Mouse (Mus musculus) liver, embryonic 12.5 days (tissue): ENCODE data around the gene Dnajc6. TPM values are rescaled to one million over a fixed set of nuclear protein-coding genes. Genes with fewer than 3 reads are reported as not detected.

Experiments used
- ATAC-seq: fragments of 200-750 bp; cut with Nextera tagmentation; 2 replicates; pipeline ENCODE4 v1.8.0; 2017; ENCODE audit warnings: moderate number of reproducible peaks, mild to moderate bottlenecking, moderate library complexity
- H3K27ac ChIP-seq: fragments of 300-500 bp; sonication (generic); 2 replicates; pipeline ENCODE4 v1.5.1; 2016; ENCODE audit warnings: mild to moderate bottlenecking
- H3K27me3 ChIP-seq: fragments of 300-500 bp; sonication (generic); replicated peaks from 2 replicates; pipeline ENCODE4 v1.6.1; 2016; ENCODE audit warnings: mild to moderate bottlenecking, moderate library complexity
- H3K36me3 ChIP-seq: fragments of 300-500 bp; sonication (generic); 2 replicates; pipeline ENCODE4 v1.6.1; 2016; ENCODE audit warnings: mild to moderate bottlenecking, moderate library complexity
- H3K4me1 ChIP-seq: fragments of 300-500 bp; sonication (generic); 2 replicates; pipeline ENCODE4 v1.6.1; 2016
- H3K4me2 ChIP-seq: fragments of 300-500 bp; sonication (generic); 2 replicates; pipeline ENCODE4 v1.6.1; 2016; ENCODE audit warnings: mild to moderate bottlenecking, moderate library complexity
- H3K4me3 ChIP-seq: fragments of 300-500 bp; sonication (generic); 2 replicates; pipeline ENCODE4 v1.5.1; 2016; ENCODE audit warnings: mild to moderate bottlenecking, moderate library complexity
- H3K9ac ChIP-seq: fragments of 300-500 bp; sonication (generic); 2 replicates; pipeline ENCODE4 v1.6.1; 2016; ENCODE audit warnings: mild to moderate bottlenecking, moderate library complexity
- H3K9me3 ChIP-seq: fragments of 300-500 bp; sonication (generic); replicated peaks from 2 replicates; pipeline ENCODE4 v1.6.1; 2016; ENCODE audit warnings: mild to moderate bottlenecking, moderate library complexity
- WGBS: fragments of 180-500 bp; shearing (Covaris S2); methylation state at CpG from one replicate; pipeline ENCODE4 v1.1.7; 2016; ENCODE audit not compliant: insufficient replicate concordance; 5-methylcytosine and 5-hydroxymethylcytosine counted together
- polyA plus RNA-seq: library from polyadenylated mRNA; unstranded; fragments of >200 nt; fragmentation: Nextera tagmentation; extraction: Ambion mirVana; gene quantifications from 2 replicates; pipeline ENCODE4 v1.2.1, GENCODE M21; 2016

The Dnajc6 gene
- polyA plus RNA-seq, 1 experiment from 2014 or later = 0.10 TPM

DNA sequence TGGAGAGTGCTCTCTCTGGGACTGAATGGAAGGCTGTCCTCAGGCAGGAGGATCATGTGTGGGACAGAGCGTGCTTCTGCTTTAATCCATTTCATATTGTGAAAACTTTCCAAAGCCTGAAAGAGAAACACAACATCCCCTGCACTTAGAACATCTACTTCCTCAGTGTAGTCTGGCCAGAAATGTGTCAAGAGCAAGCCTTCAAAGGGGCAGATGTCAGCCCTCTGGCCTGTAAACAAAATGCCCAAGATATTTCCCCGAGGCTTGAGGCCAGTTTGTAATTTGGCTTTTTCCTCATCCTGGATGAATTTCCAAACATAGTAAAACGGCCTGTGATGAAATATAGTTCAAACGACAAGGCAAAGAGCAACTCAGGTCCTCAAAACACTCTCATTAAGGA, 179.3 kb downstream of the Dnajc6 start:
- no peaks in the 10 kb centered on the region for H3K4me1 ChIP-seq
- H3K27ac ChIP-seq = no peak overlapping the region
- no peak for ATAC-seq
- no peaks in the 10 kb centered on the region for H3K9me3 ChIP-seq
- no peak overlapping the region for H3K9ac ChIP-seq
- no peaks in the 10 kb centered on the region for H3K27me3 ChIP-seq
- no peaks in the 10 kb centered on the region for H3K36me3 ChIP-seq
- H3K4me3 ChIP-seq = no peak overlapping the region
- no peak overlapping the region for H3K4me2 ChIP-seq
- WGBS = 51% methylated on average over 4 of the region's 4 CpGs

DNA sequence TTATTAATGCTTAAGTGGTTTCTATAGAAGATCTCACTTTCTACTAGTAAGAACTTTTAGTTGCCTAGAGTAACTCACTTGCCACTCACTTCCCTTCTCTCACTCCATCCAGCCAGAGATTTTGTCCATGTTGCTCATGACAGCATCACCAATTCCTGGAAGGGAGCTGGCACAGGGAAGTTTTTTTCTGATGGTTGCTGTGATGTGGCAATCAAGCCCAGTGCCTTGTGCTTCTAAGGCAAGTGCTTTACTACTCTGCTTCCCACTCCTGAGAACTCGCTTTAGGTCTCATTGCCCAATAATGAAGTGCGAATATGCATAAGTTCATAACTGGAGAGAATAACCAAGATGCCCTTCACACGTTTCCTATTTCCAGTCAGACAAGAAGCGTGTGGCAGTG, 186.2 kb downstream of the Dnajc6 start:
- no peaks in the 10 kb centered on the region for H3K36me3 ChIP-seq
- H3K9ac ChIP-seq = no peak overlapping the region
- no peaks in the 10 kb centered on the region for H3K9me3 ChIP-seq
- no peak overlapping the region for H3K27ac ChIP-seq
- H3K27me3 ChIP-seq = no peaks in the 10 kb centered on the region
- 70% methylated on average over 4 of the region's 4 CpGs for WGBS
- H3K4me3 ChIP-seq = no peak overlapping the region
- no peaks in the 10 kb centered on the region for H3K4me1 ChIP-seq
- no peak for ATAC-seq
- H3K4me2 ChIP-seq = no peak overlapping the region

DNA sequence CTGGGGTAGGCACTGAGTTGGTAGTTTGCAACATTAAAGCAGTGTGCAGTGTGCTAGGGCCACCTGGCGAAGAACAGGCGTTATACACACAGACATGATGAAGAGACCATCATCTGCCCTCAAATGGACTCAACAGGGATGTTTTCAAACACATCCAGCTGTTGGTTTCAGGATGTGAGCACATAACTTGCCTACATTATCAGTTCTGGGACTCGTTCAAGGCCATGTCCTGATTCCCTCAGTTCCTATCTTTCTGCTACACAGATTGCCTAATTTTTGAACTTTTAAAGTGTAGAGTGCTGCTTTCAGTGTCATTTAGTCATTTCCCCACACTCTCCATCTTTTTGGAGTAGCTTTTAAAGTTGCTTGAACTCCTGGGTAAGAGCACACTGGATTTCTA, 186.6 kb downstream of the Dnajc6 start:
- Histone ChIP-seq H3K36me3 (no peaks in the 10 kb centered on the region), H3K4me3 (no peak overlapping the region), H3K4me1 (no peaks in the 10 kb centered on the region), H3K27ac (no peak overlapping the region), H3K27me3 (no peaks in the 10 kb centered on the region), H3K9me3 (no peaks in the 10 kb centered on the region), H3K4me2 (no peak overlapping the region), H3K9ac (no peak overlapping the region)
- ATAC-seq = no peak
- WGBS = 58% methylated on average over 3 of the region's 3 CpGs

- WGBS = 56% methylated on average over 3 of the region's 3 CpGs
- ATAC-seq = no peak
- no peak overlapping the region for H3K9ac ChIP-seq
These were observed 188.4 kb downstream of the Dnajc6 start for GRCm38 (mm10) chr4:101684821-101685220.

DNA sequence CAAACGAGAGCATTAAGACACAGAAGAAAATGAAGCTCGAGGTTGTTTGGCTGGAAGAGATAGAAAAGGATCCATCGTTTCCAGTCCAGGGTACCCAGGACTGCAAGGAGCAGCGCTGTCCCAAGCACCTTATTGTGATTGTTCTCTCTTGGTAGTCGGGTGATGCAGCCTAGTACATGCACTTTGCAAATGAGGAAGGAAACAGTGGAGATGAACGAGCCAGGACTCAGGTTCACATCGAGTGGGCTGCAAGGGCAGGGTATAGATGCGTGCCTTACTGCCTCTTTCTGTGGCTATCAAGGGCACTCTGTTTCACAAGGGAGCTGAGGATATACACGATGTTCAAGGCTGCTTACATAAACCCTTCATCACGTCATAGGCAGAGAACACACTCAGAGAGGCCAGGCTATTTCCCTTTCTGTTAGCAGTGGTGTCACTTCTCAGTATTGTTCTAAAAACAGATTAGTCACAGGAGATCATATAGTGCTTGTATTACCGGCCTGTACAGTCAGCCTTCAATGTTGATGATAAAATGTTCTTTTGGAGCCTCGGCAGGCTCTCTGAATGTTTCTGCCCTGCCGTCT, 189.9 kb downstream of the Dnajc6 start:
- Histone ChIP-seq H3K4me3 (no peak overlapping the region), H3K27ac (no peak overlapping the region), H3K4me2 (no peak overlapping the region), H3K36me3 (no peaks in the 10 kb centered on the region), H3K9me3 (no peaks in the 10 kb centered on the region), H3K9ac (no peak overlapping the region), H3K27me3 (no peaks in the 10 kb centered on the region), H3K4me1 (no peaks in the 10 kb centered on the region)
- 50% methylated on average over 13 of the region's 13 CpGs for WGBS
- no peak for ATAC-seq

More at GRCm38 (mm10) chr4:101684821-101685220, 188.4 kb downstream of the Dnajc6 start:
- Histone ChIP-seq H3K9me3 (no peaks in the 10 kb centered on the region), H3K4me2 (no peak overlapping the region), H3K4me1 (no peaks in the 10 kb centered on the region), H3K27me3 (no peaks in the 10 kb centered on the region), H3K27ac (no peak overlapping the region), H3K36me3 (no peaks in the 10 kb centered on the region), H3K4me3 (no peak overlapping the region)

GRCm38 (mm10) chr4:101689241-101689640, 192.8 kb downstream of the Dnajc6 start:
- no peaks in the 10 kb centered on the region for H3K4me1 ChIP-seq
- no peak overlapping the region for H3K9ac ChIP-seq
- H3K36me3 ChIP-seq = no peaks in the 10 kb centered on the region
- H3K9me3 ChIP-seq = no peaks in the 10 kb centered on the region
- no peak overlapping the region for H3K4me3 ChIP-seq
- no peaks in the 10 kb centered on the region for H3K27me3 ChIP-seq
- WGBS = 61% methylated on average over 4 of the region's 4 CpGs
- no peak overlapping the region for H3K4me2 ChIP-seq
- H3K27ac ChIP-seq = no peak overlapping the region
- no peak for ATAC-seq

DNA sequence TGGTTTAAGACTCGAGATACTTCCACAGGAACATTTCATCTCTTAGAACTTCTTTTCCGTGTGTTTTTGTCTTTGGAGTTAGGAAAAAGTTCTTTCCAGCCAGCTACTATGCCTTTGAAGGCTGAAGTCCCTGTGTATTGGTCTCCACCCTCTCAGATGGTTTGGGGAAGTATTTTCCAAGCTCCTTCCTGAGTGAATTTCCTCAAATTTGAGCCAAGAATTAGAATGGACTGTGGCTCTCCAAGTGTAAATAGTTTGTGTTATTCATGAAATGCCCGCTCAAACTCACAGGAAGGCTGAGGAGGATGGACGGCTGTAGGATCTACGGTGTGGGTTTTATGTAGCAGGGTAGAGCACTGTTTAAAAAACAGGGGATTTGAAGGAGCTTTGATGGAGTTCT, 193.2 kb downstream of the Dnajc6 start:
- H3K4me1 ChIP-seq = no peaks in the 10 kb centered on the region
- no peak overlapping the region for H3K9ac ChIP-seq
- WGBS = 59% methylated on average over 5 of the region's 5 CpGs
- no peaks in the 10 kb centered on the region for H3K27me3 ChIP-seq
- H3K4me3 ChIP-seq = no peak overlapping the region
- no peaks in the 10 kb centered on the region for H3K9me3 ChIP-seq
- H3K4me2 ChIP-seq = no peak overlapping the region
- ATAC-seq = no peak
- H3K36me3 ChIP-seq = no peaks in the 10 kb centered on the region
- no peak overlapping the region for H3K27ac ChIP-seq

Other genes starting within 250 kb of the Dnajc6 start
- gene Jak1, start 231.4 kb upstream of the Dnajc6 start, polyA plus RNA-seq = 59.7 and 61.2 TPM in 2 replicates
- gene Ak4, start 77.4 kb upstream of the Dnajc6 start, polyA plus RNA-seq = 11.7 and 12.0 TPM in 2 replicates
- gene Leprot, start 151.1 kb downstream of the Dnajc6 start, polyA plus RNA-seq = 48.1 and 51.2 TPM in 2 replicates
- gene Lepr, start 220.8 kb downstream of the Dnajc6 start, polyA plus RNA-seq = 0.61 and 0.69 TPM in 2 replicates